ENCODE assay signal across 9 mouse cellular contexts in the genomic region with DNA sequence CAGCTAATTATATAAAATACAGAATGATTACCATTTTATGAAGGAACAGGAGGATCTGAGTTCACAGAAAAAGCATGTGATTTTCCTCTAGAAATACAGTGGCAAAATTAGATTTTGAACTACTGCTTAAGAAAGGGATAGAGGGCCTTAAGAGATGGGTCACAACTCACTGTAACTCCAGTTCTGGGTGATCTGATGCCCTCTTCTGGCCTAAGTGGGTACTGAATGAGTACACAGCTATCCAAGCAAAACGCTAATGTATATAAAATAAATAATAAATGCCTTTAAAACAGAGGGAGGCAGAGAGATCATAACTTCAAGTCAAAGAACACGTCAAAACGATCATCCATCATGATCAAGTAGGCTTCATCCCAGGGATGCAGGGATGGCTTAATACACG.
DNase-seq lines count a peak whose midpoint lies in the region; ATAC-seq and TF ChIP-seq lines count a peak whose summit lies in the region.
"Had no signal": no experiment of that assay in that cellular context is flagged by ENCODE, and none has a peak within 500 bp of the region (broad histone marks: within the 10 kb centered on the region; RNA-seq: fewer than 3 reads in every experiment).

No protein-coding gene starts in this region.

- no peaks in the 10 kb centered on the region for H3K9me3 ChIP-seq in forebrain, embryonic 14.5 days (replicated peaks; ENCODE audit: control insufficient read depth, low read length)
- H3K9me3 ChIP-seq in forebrain, embryonic 15.5 days: no peaks in the 10 kb centered on the region
- no peaks in the 10 kb centered on the region for H3K9me3 ChIP-seq in midbrain, embryonic 10.5 days (replicated peaks)
- no peaks in the 10 kb centered on the region for H3K9me3 ChIP-seq in midbrain, embryonic 16.5 days (replicated peaks; ENCODE audit: control insufficient read depth, low read length, poor library complexity, severe bottlenecking)
- no peaks in the 10 kb centered on the region for H3K9me3 ChIP-seq in lung, postnatal 0 days (ENCODE audit: low read length)
- H3K9me3 ChIP-seq: stomach, embryonic 15.5 days had no signal

- TF ChIP-seq CTCF in lung, postnatal 0 days (IDR thresholded peaks at IDR 0.05): peak; percentile 63

- H3K27ac ChIP-seq in forebrain, embryonic 14.5 days (ENCODE audit: low read depth, low read length): no peak overlapping the region
- H3K27ac ChIP-seq in forebrain, embryonic 15.5 days (replicated peaks): no peak overlapping the region
- H3K27ac ChIP-seq in midbrain, embryonic 10.5 days (replicated peaks): no peak overlapping the region
- H3K27ac ChIP-seq in midbrain, embryonic 16.5 days (ENCODE audit: low read length): no peak overlapping the region
- H3K27ac ChIP-seq in lung, postnatal 0 days (ENCODE audit: low read length): no peak overlapping the region
- H3K27ac ChIP-seq: stomach, embryonic 15.5 days had no signal

- peak; percentile 55 for DNase-seq in forebrain, embryonic 14.5 days (ENCODE audit: low spot score)
- peak; percentile 16 for DNase-seq in midbrain, embryonic 10.5 days (ENCODE audit: low spot score)
- peak; percentile 33 for DNase-seq in embryo, embryonic 11 days
- peak; percentile 39 for DNase-seq in lung, postnatal 0 days (ENCODE audit: low spot score)
- peak; percentile 9 to 13 for DNase-seq in right cerebral cortex, postnatal 36 days (ENCODE audit: low spot score in 2 of 2)
- no peak for DNase-seq in urinary bladder, adult 18-20 months (ENCODE audit: low spot score in 2 of 2)

- H3K27me3 ChIP-seq in forebrain, embryonic 14.5 days (replicated peaks; ENCODE audit: control insufficient read depth, insufficient read depth, low read length): no peaks in the 10 kb centered on the region
- H3K27me3 ChIP-seq in forebrain, embryonic 15.5 days: no peaks in the 10 kb centered on the region
- H3K27me3 ChIP-seq in midbrain, embryonic 10.5 days (ENCODE audit: low read depth, poor library complexity, severe bottlenecking): no peaks in the 10 kb centered on the region
- no peaks in the 10 kb centered on the region for H3K27me3 ChIP-seq in midbrain, embryonic 16.5 days (ENCODE audit: control insufficient read depth, insufficient read depth, low read depth, low read length)
- H3K27me3 ChIP-seq in lung, postnatal 0 days (replicated peaks; ENCODE audit: insufficient read depth, low read length): no peaks in the 10 kb centered on the region
- H3K27me3 ChIP-seq: stomach, embryonic 15.5 days had no signal

- no peak overlapping the region for H3K4me3 ChIP-seq in forebrain, embryonic 14.5 days (ENCODE audit: low read depth, low read length)
- no peak overlapping the region for H3K4me3 ChIP-seq in forebrain, embryonic 15.5 days
- H3K4me3 ChIP-seq in midbrain, embryonic 10.5 days: no peak overlapping the region
- no peak overlapping the region for H3K4me3 ChIP-seq in midbrain, embryonic 16.5 days (ENCODE audit: low read depth, low read length)
- no peak overlapping the region for H3K4me3 ChIP-seq in lung, postnatal 0 days (ENCODE audit: low read depth, low read length)
- H3K4me3 ChIP-seq: stomach, embryonic 15.5 days had no signal

- TF ChIP-seq EP300 in lung, postnatal 0 days (IDR thresholded peaks at IDR 0.05): no peak

- no peak for ATAC-seq in forebrain, embryonic 14.5 days
- no peak for ATAC-seq in forebrain, embryonic 15.5 days (replicated peaks)
- ATAC-seq in midbrain, embryonic 16.5 days: no peak; the same call in 1 of the 2 replicates
- ATAC-seq in lung, postnatal 0 days: no peak

- H3K36me3 ChIP-seq in forebrain, embryonic 14.5 days (ENCODE audit: control insufficient read depth, insufficient read depth, low read length): no peaks in the 10 kb centered on the region
- no peaks in the 10 kb centered on the region for H3K36me3 ChIP-seq in forebrain, embryonic 15.5 days
- H3K36me3 ChIP-seq in midbrain, embryonic 10.5 days: no peaks in the 10 kb centered on the region
- no peaks in the 10 kb centered on the region for H3K36me3 ChIP-seq in midbrain, embryonic 16.5 days (ENCODE audit: control insufficient read depth, insufficient read depth, low read length)
- H3K36me3 ChIP-seq in lung, postnatal 0 days (ENCODE audit: insufficient read depth, low read length): no peaks in the 10 kb centered on the region
- H3K36me3 ChIP-seq: stomach, embryonic 15.5 days had no signal

- H3K4me1 ChIP-seq in forebrain, embryonic 14.5 days (ENCODE audit: control insufficient read depth, insufficient read depth, low read length): no peaks in the 10 kb centered on the region
- H3K4me1 ChIP-seq in forebrain, embryonic 15.5 days: no peaks in the 10 kb centered on the region
- no peaks in the 10 kb centered on the region for H3K4me1 ChIP-seq in midbrain, embryonic 10.5 days
- H3K4me1 ChIP-seq in midbrain, embryonic 16.5 days (ENCODE audit: control insufficient read depth, insufficient read depth, low read length): no peaks in the 10 kb centered on the region
- no peaks in the 10 kb centered on the region for H3K4me1 ChIP-seq in lung, postnatal 0 days (ENCODE audit: insufficient read depth, low read depth, low read length)
- H3K4me1 ChIP-seq: stomach, embryonic 15.5 days had no signal

- no peak overlapping the region for H3K9ac ChIP-seq in forebrain, embryonic 14.5 days (ENCODE audit: low read length)
- no peak overlapping the region for H3K9ac ChIP-seq in forebrain, embryonic 15.5 days (replicated peaks)
- no peak overlapping the region for H3K9ac ChIP-seq in midbrain, embryonic 16.5 days (ENCODE audit: low read depth, low read length)
- H3K9ac ChIP-seq in lung, postnatal 0 days (replicated peaks; ENCODE audit: low read depth): no peak overlapping the region
- H3K9ac ChIP-seq: stomach, embryonic 15.5 days had no signal

- no peak overlapping the region for H3K4me2 ChIP-seq in forebrain, embryonic 14.5 days (ENCODE audit: low read length)
- H3K4me2 ChIP-seq in forebrain, embryonic 15.5 days (replicated peaks): no peak overlapping the region
- H3K4me2 ChIP-seq in midbrain, embryonic 16.5 days (ENCODE audit: low read length): no peak overlapping the region
- H3K4me2 ChIP-seq in lung, postnatal 0 days (replicated peaks; ENCODE audit: low read depth, low read length): no peak overlapping the region
- H3K4me2 ChIP-seq: stomach, embryonic 15.5 days had no signal

- 44% methylated on average over 4 of the region's 4 CpGs for WGBS in forebrain, embryonic 14.5 days
- WGBS in forebrain, embryonic 15.5 days: 41% methylated on average over 4 of the region's 4 CpGs
- WGBS in midbrain, embryonic 10.5 days: 47% methylated on average over 4 of the region's 4 CpGs
- 46% methylated on average over 4 of the region's 4 CpGs for WGBS in midbrain, embryonic 16.5 days
- WGBS in lung, postnatal 0 days: 30% methylated on average over 4 of the region's 4 CpGs

Comparison
In these comparisons a context has a peak if more than half of its experiments do, and no peak if none do; other contexts are left out.
1. DNase-seq: peak in forebrain, embryonic 14.5 days (single experiment), midbrain, embryonic 10.5 days (single experiment), embryo, embryonic 11 days (single experiment), lung, postnatal 0 days (single experiment) and right cerebral cortex, postnatal 36 days (2 of 2); none in urinary bladder, adult 18-20 months (0 of 2).